Mouse (Mus musculus) testis, adult 2 months (tissue): ENCODE results near the gene Stpg3.

ENCODE experiments used
- CTCF ChIP-seq: fragments of 200-500 bp; IDR thresholded peaks from 2 replicates; pipeline ENCODE4 v1.5.1; 2012; ENCODE audit warnings: low read depth, mild to moderate bottlenecking, inconsistent platforms, low read length, moderate library complexity; ENCODE audit not compliant: control insufficient read depth, insufficient read depth, insufficient replicate concordance
- POLR2A ChIP-seq: fragments of 200-500 bp; IDR thresholded peaks from 2 replicates; pipeline ENCODE4 v1.6.1; 2012; ENCODE audit warnings: low read depth, mild to moderate bottlenecking, inconsistent platforms, low read length, moderate library complexity; ENCODE audit not compliant: control insufficient read depth

DNA sequence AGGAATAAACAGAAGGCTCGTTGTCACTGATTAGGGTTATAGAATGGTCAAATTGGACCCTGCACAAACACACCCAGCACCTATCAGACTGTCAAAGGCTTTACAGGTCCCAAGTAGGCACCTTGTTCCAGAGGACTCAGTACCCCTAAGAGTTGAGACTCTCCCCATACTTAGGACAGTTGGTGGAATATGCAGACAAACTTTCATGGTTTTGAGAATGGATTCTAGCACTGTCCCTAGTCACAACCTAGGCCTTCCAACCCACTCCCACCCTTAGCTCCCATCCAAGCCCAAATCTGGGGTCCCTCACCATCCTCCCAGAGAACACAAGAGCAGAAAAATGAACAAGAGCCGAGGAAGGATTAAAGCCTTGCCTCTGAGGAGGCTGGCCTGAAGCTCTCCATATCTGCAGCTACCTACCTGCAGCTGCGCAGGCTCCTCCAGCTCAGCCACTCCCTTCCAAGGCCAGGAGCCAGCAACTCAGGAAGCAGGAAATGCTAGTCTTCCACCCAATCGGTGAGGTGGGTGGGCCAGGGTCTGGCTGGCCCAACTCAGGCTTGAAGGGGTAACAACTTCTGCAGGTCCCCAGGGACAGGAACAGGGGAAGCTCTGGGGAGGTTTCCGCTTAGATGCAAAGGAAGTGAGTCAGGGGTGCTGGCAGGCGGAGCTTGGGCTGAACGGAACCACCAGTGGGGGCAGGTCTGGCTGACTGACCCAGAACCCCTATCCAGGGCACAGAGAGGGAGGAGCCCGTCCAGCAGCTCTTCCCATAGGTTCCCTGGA is 18.1 kb downstream of the Stpg3 start, which contains the start of gene Tor4a:
- TF ChIP-seq CTCF, result no peak
- no peak for TF ChIP-seq POLR2A
